Mouse (Mus musculus): ENCODE measurements around the gene Shf. TPM values are rescaled to one million over a fixed set of nuclear protein-coding genes. Genes with fewer than 3 reads are reported as not detected.
"Not testable (repeated sequence)": the region's sequence is repeated elsewhere in the genome, so short reads cannot be mapped to it uniquely, and the experiment has no call there.

Gene Shf
- total RNA-seq (2014; fragmentation: Nextera tagmentation) (not detected in 2 replicates), total RNA-seq (2017) (0.22 and 0.35 TPM in 2 replicates), polyA plus RNA-seq (2012) (0.27 and 0.54 TPM in 2 replicates)

DNA sequence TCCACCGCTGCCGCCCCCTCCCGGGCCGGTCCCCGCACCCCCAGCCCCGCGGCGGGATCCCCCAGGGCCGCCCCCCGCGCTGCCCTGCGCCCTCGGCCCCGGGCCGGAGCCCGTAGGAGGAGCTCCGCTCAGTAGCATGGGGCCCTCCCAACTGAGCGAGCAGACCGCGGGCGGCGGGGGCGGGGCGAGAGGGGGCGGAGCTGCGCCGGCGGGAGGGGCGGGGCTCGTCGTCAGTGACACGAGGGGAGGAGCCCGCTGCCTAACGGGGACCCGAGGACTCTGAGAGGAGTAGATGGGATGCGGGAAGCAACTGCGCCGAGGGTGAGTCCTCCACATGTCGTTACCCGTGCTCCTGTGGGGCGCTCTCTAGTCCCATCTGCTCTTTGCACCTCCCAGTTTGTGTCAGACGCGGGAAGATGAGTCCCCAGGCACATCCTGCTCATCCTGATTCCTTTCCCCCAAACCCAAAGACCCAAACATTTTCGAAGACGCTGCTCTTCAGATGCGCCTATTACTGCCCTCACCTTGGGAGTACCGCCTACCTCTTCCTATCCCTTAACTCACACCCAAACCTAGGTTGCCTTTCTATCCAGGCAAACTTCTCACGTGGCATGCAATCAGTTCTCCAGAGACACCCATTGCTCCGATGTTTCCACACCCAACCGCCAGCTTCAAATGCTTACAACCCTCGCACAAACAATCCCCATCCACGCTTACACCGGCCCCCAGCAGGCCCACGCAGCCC is at the start of gene Shf:
Gene Shf (minus strand): TSS at position 168 of the 745 bp plus-strand sequence.
- H3K4me1 ChIP-seq (ENCODE audit: insufficient read depth, low read depth, low read length), result peaks cover 31% of the 10 kb centered on the region
- no peaks in the 10 kb centered on the region for H3K9me3 ChIP-seq (replicated peaks)
- no peaks in the 10 kb centered on the region for H3K36me3 ChIP-seq (replicated peaks)
- ATAC-seq (ENCODE audit: extremely low read depth, insufficient number of reproducible peaks, low FRiP score, poor library complexity, severe bottlenecking), result peak; percentile 80
- H3K4me3 ChIP-seq (ENCODE audit: low read depth, low read length), result peak within 1 kb of the TSS; percentile 72
- TF ChIP-seq CTCF (IDR thresholded peaks at IDR 0.05; ENCODE audit: low read depth, low read length), result no peak
- no peak for TF ChIP-seq TAL1 (conservative IDR thresholded peaks at IDR 0.05; ENCODE audit: low read depth, low read length)
- TF ChIP-seq GATA2 (IDR thresholded peaks at IDR 0.05; ENCODE audit: borderline replicate concordance, low read depth, low read length), result no peak
- TF ChIP-seq GATA1 (IDR thresholded peaks at IDR 0.05; ENCODE audit: borderline replicate concordance, low read length), result no peak
- TF ChIP-seq POLR2AphosphoS5 (IDR thresholded peaks at IDR 0.05; ENCODE audit: insufficient replicate concordance, low read depth, low read length), result no peak
- peak; percentile 98 for DNase-seq (ENCODE audit: low spot score)
- H3K27me3 ChIP-seq (ENCODE audit: insufficient read depth, low read length), result peaks cover 35% of the 10 kb centered on the region

GRCm38 (mm10) chr2:122408928-122409327 is 40.0 kb upstream of the Shf start:
- no peak for DNase-seq (ENCODE audit: low spot score)
- Histone ChIP-seq H3K4me3 (ENCODE audit: low read depth, low read length) (no peak overlapping the region), H3K27me3 (ENCODE audit: insufficient read depth, low read length) (no peaks in the 10 kb centered on the region), H3K9me3 (replicated peaks) (no peaks in the 10 kb centered on the region), H3K36me3 (replicated peaks) (no peaks in the 10 kb centered on the region), H3K4me1 (ENCODE audit: insufficient read depth, low read depth, low read length) (no peaks in the 10 kb centered on the region)
- TF ChIP-seq TAL1 (conservative IDR thresholded peaks at IDR 0.05; ENCODE audit: low read depth, low read length), result no peak
- TF ChIP-seq GATA1 (IDR thresholded peaks at IDR 0.05; ENCODE audit: borderline replicate concordance, low read length), result no peak
- no peak for ATAC-seq (ENCODE audit: extremely low read depth, insufficient number of reproducible peaks, low FRiP score, poor library complexity, severe bottlenecking)

DNA sequence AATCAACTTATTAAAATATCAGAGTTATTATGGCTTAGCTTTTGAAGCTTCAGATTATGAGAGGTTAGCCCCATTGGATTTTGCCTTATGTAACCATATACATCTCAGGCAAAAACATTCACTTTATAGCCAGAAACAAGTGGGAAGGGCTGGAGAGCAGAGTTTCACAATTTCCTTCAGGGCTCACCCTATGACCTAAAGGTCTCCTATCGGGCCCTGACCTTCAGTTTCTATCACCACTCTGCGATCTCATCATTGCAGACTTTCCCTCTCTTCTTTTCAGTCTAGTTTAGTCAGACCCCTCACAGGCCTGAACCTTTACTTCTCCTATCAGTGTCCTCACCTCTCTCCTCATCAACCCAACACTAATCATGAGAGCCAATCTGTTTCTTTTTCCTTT is 38.6 kb upstream of the Shf start:
- Histone ChIP-seq H3K4me3 (ENCODE audit: low read depth, low read length) (no peak overlapping the region), H3K9me3 (replicated peaks) (no peaks in the 10 kb centered on the region), H3K36me3 (replicated peaks) (no peaks in the 10 kb centered on the region), H3K27me3 (ENCODE audit: insufficient read depth, low read length) (no peaks in the 10 kb centered on the region), H3K4me1 (ENCODE audit: insufficient read depth, low read depth, low read length) (no peaks in the 10 kb centered on the region)
- no peak for ATAC-seq (ENCODE audit: extremely low read depth, insufficient number of reproducible peaks, low FRiP score, poor library complexity, severe bottlenecking)
- no peak for DNase-seq (ENCODE audit: low spot score)
- TF ChIP-seq POLR2AphosphoS5 (IDR thresholded peaks at IDR 0.05; ENCODE audit: insufficient replicate concordance, low read depth, low read length), result no peak
- no peak for TF ChIP-seq TAL1 (conservative IDR thresholded peaks at IDR 0.05; ENCODE audit: low read depth, low read length)
- TF ChIP-seq CTCF (IDR thresholded peaks at IDR 0.05; ENCODE audit: low read depth, low read length), result no peak
- TF ChIP-seq GATA2 (IDR thresholded peaks at IDR 0.05; ENCODE audit: borderline replicate concordance, low read depth, low read length), result no peak
- TF ChIP-seq GATA1 (IDR thresholded peaks at IDR 0.05; ENCODE audit: borderline replicate concordance, low read length), result no peak

- H3K4me3 ChIP-seq (ENCODE audit: low read depth, low read length), result no peak overlapping the region
- ATAC-seq (ENCODE audit: extremely low read depth, insufficient number of reproducible peaks, low FRiP score, poor library complexity, severe bottlenecking), result no peak
- no peaks in the 10 kb centered on the region for H3K9me3 ChIP-seq (replicated peaks)
- H3K27me3 ChIP-seq (ENCODE audit: insufficient read depth, low read length), result peaks cover 5% of the 10 kb centered on the region; the same call in 1 of the 2 replicates
- DNase-seq (ENCODE audit: low spot score), result no peak
- TF ChIP-seq POLR2AphosphoS5 (IDR thresholded peaks at IDR 0.05; ENCODE audit: insufficient replicate concordance, low read depth, low read length) (no peak), GATA2 (IDR thresholded peaks at IDR 0.05; ENCODE audit: borderline replicate concordance, low read depth, low read length) (no peak), TAL1 (conservative IDR thresholded peaks at IDR 0.05; ENCODE audit: low read depth, low read length) (no peak), GATA1 (IDR thresholded peaks at IDR 0.05; ENCODE audit: borderline replicate concordance, low read length) (no peak)
- no peaks in the 10 kb centered on the region for H3K4me1 ChIP-seq (ENCODE audit: insufficient read depth, low read depth, low read length)
- no peaks in the 10 kb centered on the region for H3K36me3 ChIP-seq (replicated peaks)
Observed at GRCm38 (mm10) chr2:122396150-122396549, 27.2 kb upstream of the Shf start.

DNA sequence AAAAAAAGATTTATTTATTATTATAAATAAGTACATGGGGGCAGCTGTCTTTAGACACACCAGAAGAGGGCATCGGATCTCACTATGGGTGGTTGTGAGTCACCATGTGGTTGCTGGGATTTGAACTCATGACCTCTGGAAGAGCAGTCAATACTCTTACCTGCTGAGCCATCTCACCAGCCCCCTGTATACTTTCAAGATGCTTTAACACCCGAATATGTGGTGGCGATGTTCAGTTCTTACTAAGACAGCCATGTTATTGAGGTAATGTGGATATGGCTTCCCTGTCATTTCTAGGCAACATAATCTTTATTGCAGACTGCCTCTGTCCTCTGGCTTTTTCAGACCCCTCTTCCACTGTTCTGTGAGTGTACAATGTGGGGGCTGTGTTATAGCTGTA is 18.2 kb upstream of the Shf start:
- not testable (repeated sequence) for H3K4me3 ChIP-seq (ENCODE audit: low read depth, low read length); H3K27me3 ChIP-seq (ENCODE audit: insufficient read depth, low read length); H3K4me1 ChIP-seq (ENCODE audit: insufficient read depth, low read depth, low read length); H3K9me3 ChIP-seq (replicated peaks); H3K36me3 ChIP-seq (replicated peaks); DNase-seq (ENCODE audit: low spot score); ATAC-seq (ENCODE audit: extremely low read depth, insufficient number of reproducible peaks, low FRiP score, poor library complexity, severe bottlenecking)

DNA sequence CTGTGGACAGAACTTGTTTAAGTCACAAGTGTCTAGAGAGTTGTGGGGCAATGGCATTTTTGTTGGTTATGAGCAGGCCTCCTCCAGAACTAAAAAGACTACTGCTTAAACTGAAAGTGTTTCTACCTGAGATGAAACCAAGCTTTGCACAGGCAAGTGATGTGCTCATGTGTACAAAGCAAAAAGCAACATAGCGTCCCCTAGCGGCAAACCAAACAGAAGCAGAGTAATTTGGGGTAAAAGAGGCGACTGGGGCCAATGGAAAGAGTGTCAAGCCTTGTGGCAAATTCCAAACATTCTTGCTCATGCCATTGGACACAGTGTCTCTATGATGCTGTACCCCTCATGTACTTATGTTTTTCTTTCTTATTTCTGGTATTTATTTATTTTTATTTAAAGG is 16.1 kb upstream of the Shf start:
- no peak for DNase-seq (ENCODE audit: low spot score)

More for the DNA sequence above, 16.1 kb upstream of the Shf start:
- Histone ChIP-seq H3K4me3 (ENCODE audit: low read depth, low read length) (no peak overlapping the region), H3K36me3 (replicated peaks) (no peaks in the 10 kb centered on the region), H3K9me3 (replicated peaks) (no peaks in the 10 kb centered on the region), H3K4me1 (ENCODE audit: insufficient read depth, low read depth, low read length) (0 out of 2 replicates have a peak, but pooled peaks cover under 1% of the 10 kb centered on the region), H3K27me3 (ENCODE audit: insufficient read depth, low read length) (peaks cover 7% of the 10 kb centered on the region; the same call in 1 of the 2 replicates)
- TF ChIP-seq POLR2AphosphoS5 (IDR thresholded peaks at IDR 0.05; ENCODE audit: insufficient replicate concordance, low read depth, low read length) (no peak), GATA2 (IDR thresholded peaks at IDR 0.05; ENCODE audit: borderline replicate concordance, low read depth, low read length) (no peak), GATA1 (IDR thresholded peaks at IDR 0.05; ENCODE audit: borderline replicate concordance, low read length) (no peak), TAL1 (conservative IDR thresholded peaks at IDR 0.05; ENCODE audit: low read depth, low read length) (no peak)
- ATAC-seq (ENCODE audit: extremely low read depth, insufficient number of reproducible peaks, low FRiP score, poor library complexity, severe bottlenecking), result no peak
